ENCODE assay signal across 12 mouse cellular contexts in genomic region chr17:25063872-25064271, GRCm38 (mm10). TPM values are rescaled to one million over a fixed set of nuclear protein-coding genes. Genes with fewer than 3 reads are reported as not detected.
DNase-seq lines count a peak whose midpoint lies in the region; ATAC-seq and TF ChIP-seq lines count a peak whose summit lies in the region.
"Had no signal": no experiment of that assay in that cellular context is flagged by ENCODE, and none has a peak within 500 bp of the region (broad histone marks: within the 10 kb centered on the region; RNA-seq: fewer than 3 reads in every experiment).

No protein-coding gene starts in this region.

- no peak for TF ChIP-seq EP300 in liver, postnatal 0 days (IDR thresholded peaks at IDR 0.05; ENCODE audit: low read depth)

- peak overlapping the region; percentile 22; the same call in 1 of the 2 replicates for H3K27ac ChIP-seq in limb, embryonic 13.5 days
- H3K27ac ChIP-seq in limb, embryonic 10.5 days, result no peak overlapping the region
- H3K27ac ChIP-seq in heart, embryonic 11.5 days (ENCODE audit: low read depth, low read length), result peak overlapping the region; percentile 10
- no peak overlapping the region for H3K27ac ChIP-seq in liver, postnatal 0 days (ENCODE audit: low read depth)
- H3K27ac ChIP-seq in neural tube, embryonic 15.5 days (replicated peaks), result no peak overlapping the region
- no peak overlapping the region for H3K27ac ChIP-seq in forebrain, embryonic 10.5 days
- H3K27ac ChIP-seq: forebrain, embryonic 13.5 days; lung, embryonic 15.5 days; stomach, embryonic 15.5 days had no signal

- 88% methylated on average over 12 of the region's 12 CpGs for WGBS in limb, embryonic 13.5 days
- 93% methylated on average over 12 of the region's 12 CpGs for WGBS in limb, embryonic 10.5 days
- WGBS in heart, embryonic 11.5 days (ENCODE audit: insufficient replicate concordance), result 66% methylated on average over 12 of the region's 12 CpGs
- WGBS in liver, postnatal 0 days (ENCODE audit: insufficient replicate concordance), result 53% methylated on average over 12 of the region's 12 CpGs
- WGBS in neural tube, embryonic 15.5 days, result 83% methylated on average over 12 of the region's 12 CpGs
- WGBS in forebrain, embryonic 10.5 days, result 95% methylated on average over 12 of the region's 12 CpGs

- TF ChIP-seq CTCF in liver, postnatal 0 days (IDR thresholded peaks at IDR 0.05; ENCODE audit: low read depth), result no peak

- peaks cover 53% of the 10 kb centered on the region for H3K36me3 ChIP-seq in limb, embryonic 13.5 days
- H3K36me3 ChIP-seq in limb, embryonic 10.5 days, result peaks cover 63% of the 10 kb centered on the region
- 0 out of 2 replicates have a peak, but pooled peaks cover 4% of the 10 kb centered on the region for H3K36me3 ChIP-seq in heart, embryonic 11.5 days (ENCODE audit: control insufficient read depth, insufficient read depth, low read length)
- no peaks in the 10 kb centered on the region for H3K36me3 ChIP-seq in liver, postnatal 0 days (replicated peaks; ENCODE audit: insufficient read depth, low read length)
- peaks cover 44% of the 10 kb centered on the region for H3K36me3 ChIP-seq in neural tube, embryonic 15.5 days
- H3K36me3 ChIP-seq in forebrain, embryonic 10.5 days (replicated peaks), result peaks cover 55% of the 10 kb centered on the region

- no peaks in the 10 kb centered on the region for H3K27me3 ChIP-seq in limb, embryonic 13.5 days
- no peaks in the 10 kb centered on the region for H3K27me3 ChIP-seq in limb, embryonic 10.5 days (ENCODE audit: low read depth, poor library complexity, severe bottlenecking)
- H3K27me3 ChIP-seq in heart, embryonic 11.5 days (ENCODE audit: control insufficient read depth, insufficient read depth, low read length), result no peaks in the 10 kb centered on the region
- no peaks in the 10 kb centered on the region for H3K27me3 ChIP-seq in liver, postnatal 0 days (ENCODE audit: insufficient read depth, low read length)
- H3K27me3 ChIP-seq in neural tube, embryonic 15.5 days (replicated peaks), result no peaks in the 10 kb centered on the region
- no peaks in the 10 kb centered on the region for H3K27me3 ChIP-seq in forebrain, embryonic 10.5 days (ENCODE audit: poor library complexity, severe bottlenecking)
- H3K27me3 ChIP-seq: forebrain, embryonic 13.5 days; lung, embryonic 15.5 days; stomach, embryonic 15.5 days had no signal

- H3K4me3 ChIP-seq in limb, embryonic 13.5 days, result no peak overlapping the region
- no peak overlapping the region for H3K4me3 ChIP-seq in limb, embryonic 10.5 days
- H3K4me3 ChIP-seq in heart, embryonic 11.5 days (ENCODE audit: low read depth, low read length), result no peak overlapping the region
- H3K4me3 ChIP-seq in liver, postnatal 0 days (ENCODE audit: low read depth, low read length), result no peak overlapping the region
- H3K4me3 ChIP-seq in neural tube, embryonic 15.5 days (replicated peaks), result no peak overlapping the region
- H3K4me3 ChIP-seq in forebrain, embryonic 10.5 days, result no peak overlapping the region
- H3K4me3 ChIP-seq: forebrain, embryonic 13.5 days; lung, embryonic 15.5 days; stomach, embryonic 15.5 days had no signal

- H3K9ac ChIP-seq in limb, embryonic 13.5 days, result no peak overlapping the region
- H3K9ac ChIP-seq in heart, embryonic 11.5 days (ENCODE audit: low read depth, low read length), result no peak overlapping the region
- H3K9ac ChIP-seq in liver, postnatal 0 days (replicated peaks), result no peak overlapping the region
- H3K9ac ChIP-seq in neural tube, embryonic 15.5 days (replicated peaks), result no peak overlapping the region
- H3K9ac ChIP-seq: forebrain, embryonic 13.5 days; lung, embryonic 15.5 days; stomach, embryonic 15.5 days had no signal

- ATAC-seq in limb, embryonic 13.5 days (ENCODE audit: low FRiP score, low read depth), result no peak
- ATAC-seq in heart, embryonic 11.5 days (replicated peaks; ENCODE audit: insufficient number of reproducible peaks, low FRiP score, low TSS enrichment), result no peak
- ATAC-seq in liver, postnatal 0 days, result peak; percentile 31; the same call in 1 of the 2 replicates
- no peak for ATAC-seq in neural tube, embryonic 15.5 days (ENCODE audit: low FRiP score)
- ATAC-seq: forebrain, embryonic 13.5 days had no signal

- no peak overlapping the region for H3K4me2 ChIP-seq in limb, embryonic 13.5 days (replicated peaks)
- no peak overlapping the region for H3K4me2 ChIP-seq in heart, embryonic 11.5 days
- H3K4me2 ChIP-seq in liver, postnatal 0 days (ENCODE audit: low read depth, low read length), result no peak overlapping the region
- no peak overlapping the region for H3K4me2 ChIP-seq in neural tube, embryonic 15.5 days
- H3K4me2 ChIP-seq: forebrain, embryonic 13.5 days; lung, embryonic 15.5 days; stomach, embryonic 15.5 days had no signal

- no peaks in the 10 kb centered on the region for H3K9me3 ChIP-seq in limb, embryonic 13.5 days
- no peaks in the 10 kb centered on the region for H3K9me3 ChIP-seq in limb, embryonic 10.5 days (replicated peaks)
- H3K9me3 ChIP-seq in heart, embryonic 11.5 days (replicated peaks; ENCODE audit: control insufficient read depth, low read length), result no peaks in the 10 kb centered on the region
- no peaks in the 10 kb centered on the region for H3K9me3 ChIP-seq in liver, postnatal 0 days (ENCODE audit: low read length)
- no peaks in the 10 kb centered on the region for H3K9me3 ChIP-seq in neural tube, embryonic 15.5 days (replicated peaks)
- no peaks in the 10 kb centered on the region for H3K9me3 ChIP-seq in forebrain, embryonic 10.5 days
- H3K9me3 ChIP-seq: forebrain, embryonic 13.5 days; lung, embryonic 15.5 days; stomach, embryonic 15.5 days had no signal

- peaks cover 4% of the 10 kb centered on the region; the same call in 1 of the 2 replicates for H3K4me1 ChIP-seq in limb, embryonic 13.5 days
- no peaks in the 10 kb centered on the region for H3K4me1 ChIP-seq in limb, embryonic 10.5 days
- H3K4me1 ChIP-seq in heart, embryonic 11.5 days (ENCODE audit: control insufficient read depth, insufficient read depth, low read length), result peaks cover 19% of the 10 kb centered on the region
- H3K4me1 ChIP-seq in liver, postnatal 0 days (ENCODE audit: insufficient read depth), result peaks cover 30% of the 10 kb centered on the region
- H3K4me1 ChIP-seq in neural tube, embryonic 15.5 days, result 0 out of 2 replicates have a peak, but pooled peaks cover 3% of the 10 kb centered on the region
- H3K4me1 ChIP-seq in forebrain, embryonic 10.5 days, result no peaks in the 10 kb centered on the region; the same call in 1 of the 2 replicates
- H3K4me1 ChIP-seq: forebrain, embryonic 13.5 days; stomach, embryonic 15.5 days had no signal

- peak; percentile 96 for DNase-seq in heart, adult 11 months
- no peak for DNase-seq in heart, adult 18-20 months
- DNase-seq in limb, embryonic 10.5 days (ENCODE audit: low spot score), result no peak
- peak; percentile 52 for DNase-seq in liver, postnatal 0 days
- no peak for DNase-seq in forebrain, embryonic 10.5 days (ENCODE audit: extremely low spot score, low spot score)

RNA-seq across cellular contexts. Expression of gene Tmem204, which starts 19.5 kb away (rescaled TPM):
- 10 to 100 TPM; 41.5 to 48.0 TPM for total RNA-seq in heart, adult 18-20 months (2021)
- 14.1 and 15.4 TPM in 2 replicates for polyA plus RNA-seq in limb, embryonic 13.5 days (2015; fragmentation: Nextera tagmentation; extraction: Ambion mirVana)
- polyA plus RNA-seq in limb, embryonic 10.5 days (2016; fragmentation: Nextera tagmentation; extraction: Ambion mirVana), result 11.3 and 15.3 TPM in 2 replicates
- polyA plus RNA-seq in heart, embryonic 11.5 days (2014; fragmentation: Nextera tagmentation; extraction: Ambion mirVana), result 14.4 and 18.5 TPM in 2 replicates
- 8.3 and 9.4 TPM in 2 replicates for polyA plus RNA-seq in liver, postnatal 0 days (2015; fragmentation: Nextera tagmentation; extraction: Ambion mirVana)
- 11.4 and 13.3 TPM in 2 replicates for polyA plus RNA-seq in neural tube, embryonic 15.5 days (2015; fragmentation: Nextera tagmentation; extraction: Ambion mirVana)
- 10.9 and 11.5 TPM in 2 replicates for polyA plus RNA-seq in forebrain, embryonic 10.5 days (2016; fragmentation: Nextera tagmentation; extraction: Ambion mirVana)
- total RNA-seq: monocyte, adult 5-6 weeks had no signal

RNA-seq across cellular contexts. Expression of gene Ift140, which starts 48.0 kb away (rescaled TPM):
- total RNA-seq in heart, adult 18-20 months (2021), result 1 to 10 TPM; 3.5 to 5.5 TPM
- 18.7 and 22.5 TPM in 2 replicates for polyA plus RNA-seq in limb, embryonic 13.5 days (2015; fragmentation: Nextera tagmentation; extraction: Ambion mirVana)
- 24.2 and 30.0 TPM in 2 replicates for polyA plus RNA-seq in limb, embryonic 10.5 days (2016; fragmentation: Nextera tagmentation; extraction: Ambion mirVana)
- 17.4 and 17.9 TPM in 2 replicates for polyA plus RNA-seq in heart, embryonic 11.5 days (2014; fragmentation: Nextera tagmentation; extraction: Ambion mirVana)
- 36.9 and 42.7 TPM in 2 replicates for polyA plus RNA-seq in liver, postnatal 0 days (2015; fragmentation: Nextera tagmentation; extraction: Ambion mirVana)
- polyA plus RNA-seq in neural tube, embryonic 15.5 days (2015; fragmentation: Nextera tagmentation; extraction: Ambion mirVana), result 15.7 and 18.6 TPM in 2 replicates
- polyA plus RNA-seq in forebrain, embryonic 10.5 days (2016; fragmentation: Nextera tagmentation; extraction: Ambion mirVana), result 27.0 and 27.4 TPM in 2 replicates

RNA-seq across cellular contexts. Expression of gene Cramp1l, which starts 48.3 kb away (rescaled TPM):
- 10 to 100 TPM in 1 of 2 experiments, 1 to 10 TPM in 1; 9.5 to 10.7 TPM for total RNA-seq in heart, adult 18-20 months (2021)
- polyA plus RNA-seq in limb, embryonic 13.5 days (2015; fragmentation: Nextera tagmentation; extraction: Ambion mirVana), result 7.4 and 8.4 TPM in 2 replicates
- polyA plus RNA-seq in limb, embryonic 10.5 days (2016; fragmentation: Nextera tagmentation; extraction: Ambion mirVana), result 10.4 and 10.8 TPM in 2 replicates
- 6.8 and 8.9 TPM in 2 replicates for polyA plus RNA-seq in heart, embryonic 11.5 days (2014; fragmentation: Nextera tagmentation; extraction: Ambion mirVana)
- polyA plus RNA-seq in liver, postnatal 0 days (2015; fragmentation: Nextera tagmentation; extraction: Ambion mirVana), result 1.4 and 1.8 TPM in 2 replicates
- 5.3 and 5.5 TPM in 2 replicates for polyA plus RNA-seq in neural tube, embryonic 15.5 days (2015; fragmentation: Nextera tagmentation; extraction: Ambion mirVana)
- 8.1 and 8.4 TPM in 2 replicates for polyA plus RNA-seq in forebrain, embryonic 10.5 days (2016; fragmentation: Nextera tagmentation; extraction: Ambion mirVana)

RNA-seq across cellular contexts. Expression of gene Telo2, which starts 51.9 kb away (rescaled TPM):
- 10 to 100 TPM; 11.1 to 14.5 TPM for total RNA-seq in heart, adult 18-20 months (2021)
- polyA plus RNA-seq in limb, embryonic 13.5 days (2015; fragmentation: Nextera tagmentation; extraction: Ambion mirVana), result 47.6 and 54.3 TPM in 2 replicates
- polyA plus RNA-seq in limb, embryonic 10.5 days (2016; fragmentation: Nextera tagmentation; extraction: Ambion mirVana), result 60.6 and 60.7 TPM in 2 replicates
- polyA plus RNA-seq in heart, embryonic 11.5 days (2014; fragmentation: Nextera tagmentation; extraction: Ambion mirVana), result 22.1 and 25.4 TPM in 2 replicates
- polyA plus RNA-seq in liver, postnatal 0 days (2015; fragmentation: Nextera tagmentation; extraction: Ambion mirVana), result 5.3 and 5.7 TPM in 2 replicates
- 56.5 and 57.6 TPM in 2 replicates for polyA plus RNA-seq in neural tube, embryonic 15.5 days (2015; fragmentation: Nextera tagmentation; extraction: Ambion mirVana)
- 54.6 TPM in 2 replicates for polyA plus RNA-seq in forebrain, embryonic 10.5 days (2016; fragmentation: Nextera tagmentation; extraction: Ambion mirVana)

RNA-seq across cellular contexts. Expression of gene Ptx4, which starts 56.7 kb away (rescaled TPM):
- total RNA-seq in heart, adult 18-20 months (2021), result 1 to 10 TPM; 2.5 to 3.0 TPM
- 1.3 and 1.7 TPM in 2 replicates for polyA plus RNA-seq in limb, embryonic 13.5 days (2015; fragmentation: Nextera tagmentation; extraction: Ambion mirVana)
- polyA plus RNA-seq in limb, embryonic 10.5 days (2016; fragmentation: Nextera tagmentation; extraction: Ambion mirVana), result 0.18 and 0.23 TPM in 2 replicates
- 0.10 TPM in 1 of 2 replicates, not detected in the other for polyA plus RNA-seq in heart, embryonic 11.5 days (2014; fragmentation: Nextera tagmentation; extraction: Ambion mirVana)
- not detected in 2 replicates for polyA plus RNA-seq in liver, postnatal 0 days (2015; fragmentation: Nextera tagmentation; extraction: Ambion mirVana)
- 0.13 TPM in 1 of 2 replicates, not detected in the other for polyA plus RNA-seq in neural tube, embryonic 15.5 days (2015; fragmentation: Nextera tagmentation; extraction: Ambion mirVana)
- polyA plus RNA-seq in forebrain, embryonic 10.5 days (2016; fragmentation: Nextera tagmentation; extraction: Ambion mirVana), result 0.30 TPM in 1 of 2 replicates, not detected in the other
- total RNA-seq: monocyte, adult 5-6 weeks had no signal
- polyA plus RNA-seq: forebrain, embryonic 13.5 days had no signal

Comparison
In these comparisons a context has a peak if more than half of its experiments do, and no peak if none do; other contexts are left out.
1. DNase-seq: peak in heart, adult 11 months (single experiment) and liver, postnatal 0 days (single experiment); none in heart, adult 18-20 months (0 of 2), limb, embryonic 10.5 days (single experiment) and forebrain, embryonic 10.5 days (single experiment).
2. H3K27ac ChIP-seq: peak in limb, embryonic 13.5 days (single experiment) and heart, embryonic 11.5 days (single experiment); none in limb, embryonic 10.5 days (single experiment), liver, postnatal 0 days (single experiment), neural tube, embryonic 15.5 days (single experiment) and forebrain, embryonic 10.5 days (single experiment).